Mouse (Mus musculus): Measurements from ENCODE around the gene Fndc9. TPM values are rescaled to one million over a fixed set of nuclear protein-coding genes. Genes with fewer than 3 reads are reported as not detected.

The Fndc9 gene
- polyA plus RNA-seq, 1 experiment from 2014 or later, result 0.06 TPM

- no peak overlapping the region for H3K4me2 ChIP-seq (ENCODE audit: low read depth, low read length)
- H3K9ac ChIP-seq (ENCODE audit: low read length), result no peak overlapping the region
- H3K27me3 ChIP-seq (ENCODE audit: control insufficient read depth, insufficient read depth, low read depth, low read length), result no peaks in the 10 kb centered on the region
- no peaks in the 10 kb centered on the region for H3K4me1 ChIP-seq (replicated peaks; ENCODE audit: control insufficient read depth, insufficient read depth, low read length)
- no peak overlapping the region for H3K27ac ChIP-seq (ENCODE audit: low read length)
- no peaks in the 10 kb centered on the region for H3K9me3 ChIP-seq (ENCODE audit: control insufficient read depth, low read length)
- ATAC-seq (ENCODE audit: low read depth), result peak; percentile 79
- WGBS, result 31% methylated on average over 8 of the region's 8 CpGs
- H3K4me3 ChIP-seq (ENCODE audit: low read length), result no peak overlapping the region
- no peaks in the 10 kb centered on the region for H3K36me3 ChIP-seq (ENCODE audit: control insufficient read depth, insufficient read depth, low read length)
Observed at GRCm38 (mm10) chr11:46245926-46246325, 10.6 kb downstream of the Fndc9 start.

DNA sequence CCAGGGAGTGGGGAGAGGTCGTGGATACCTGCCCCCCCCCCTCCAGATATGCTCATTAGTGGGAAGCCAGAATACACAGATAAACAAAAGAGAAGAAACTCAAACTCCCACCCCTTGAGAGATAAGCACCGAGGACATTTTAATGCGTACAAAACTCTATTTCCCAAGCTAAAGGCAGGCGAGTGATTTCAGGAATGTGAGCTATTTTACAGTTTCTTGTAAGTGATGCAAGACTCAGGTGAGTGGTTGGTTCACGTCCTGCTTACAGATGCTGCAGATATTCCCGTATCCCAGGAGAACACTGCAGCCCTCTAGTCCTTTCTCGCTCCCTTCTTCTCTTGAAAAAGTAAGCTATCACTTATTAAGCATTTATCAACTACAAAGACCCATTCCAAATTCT lies 11.1 kb downstream of the Fndc9 start:
- WGBS, result 37% methylated on average over 7 of the region's 7 CpGs
- H3K4me2 ChIP-seq (ENCODE audit: low read depth, low read length), result no peak overlapping the region
- no peak overlapping the region for H3K27ac ChIP-seq (ENCODE audit: low read length)
- no peaks in the 10 kb centered on the region for H3K4me1 ChIP-seq (replicated peaks; ENCODE audit: control insufficient read depth, insufficient read depth, low read length)
- no peaks in the 10 kb centered on the region for H3K9me3 ChIP-seq (ENCODE audit: control insufficient read depth, low read length)
- no peaks in the 10 kb centered on the region for H3K27me3 ChIP-seq (ENCODE audit: control insufficient read depth, insufficient read depth, low read depth, low read length)
- H3K9ac ChIP-seq (ENCODE audit: low read length), result no peak overlapping the region
- ATAC-seq (ENCODE audit: low read depth), result peak; percentile 52; the same call in 1 of the 2 replicates
- no peaks in the 10 kb centered on the region for H3K36me3 ChIP-seq (ENCODE audit: control insufficient read depth, insufficient read depth, low read length)
- H3K4me3 ChIP-seq (ENCODE audit: low read length), result no peak overlapping the region

DNA sequence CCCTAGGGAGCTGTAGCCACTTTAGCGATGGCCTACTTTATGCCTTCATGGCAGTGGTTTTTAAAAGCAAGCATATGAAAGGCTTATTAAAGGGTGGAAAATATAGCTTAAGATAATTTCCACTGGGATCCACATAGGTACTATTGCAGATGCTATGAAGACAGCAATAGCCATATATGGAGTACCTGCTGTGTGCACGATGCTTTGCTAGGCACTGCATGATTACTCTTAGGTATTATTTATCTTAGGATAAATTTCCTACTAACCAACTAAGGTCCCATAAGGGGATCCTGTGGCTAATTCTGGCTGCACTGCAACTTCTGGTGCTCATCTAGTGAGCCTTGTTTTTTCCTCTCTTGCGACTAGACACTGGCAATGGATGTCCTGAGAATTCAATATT lies 13.0 kb downstream of the Fndc9 start:
- no peaks in the 10 kb centered on the region for H3K4me1 ChIP-seq (replicated peaks; ENCODE audit: control insufficient read depth, insufficient read depth, low read length)
- H3K27ac ChIP-seq (ENCODE audit: low read length), result no peak overlapping the region
- no peaks in the 10 kb centered on the region for H3K9me3 ChIP-seq (ENCODE audit: control insufficient read depth, low read length)
- H3K4me3 ChIP-seq (ENCODE audit: low read length), result no peak overlapping the region
- no peak overlapping the region for H3K4me2 ChIP-seq (ENCODE audit: low read depth, low read length)
- WGBS, result 86% methylated on average over 3 of the region's 3 CpGs
- H3K27me3 ChIP-seq (ENCODE audit: control insufficient read depth, insufficient read depth, low read depth, low read length), result no peaks in the 10 kb centered on the region
- H3K9ac ChIP-seq (ENCODE audit: low read length), result no peak overlapping the region
- no peaks in the 10 kb centered on the region for H3K36me3 ChIP-seq (ENCODE audit: control insufficient read depth, insufficient read depth, low read length)
- ATAC-seq (ENCODE audit: low read depth), result no peak

- no peak overlapping the region for H3K9ac ChIP-seq (ENCODE audit: low read length)
- H3K36me3 ChIP-seq (ENCODE audit: control insufficient read depth, insufficient read depth, low read length), result no peaks in the 10 kb centered on the region
- H3K9me3 ChIP-seq (ENCODE audit: control insufficient read depth, low read length), result no peaks in the 10 kb centered on the region
- H3K27ac ChIP-seq (ENCODE audit: low read length), result no peak overlapping the region
- H3K4me2 ChIP-seq (ENCODE audit: low read depth, low read length), result no peak overlapping the region
- H3K4me3 ChIP-seq (ENCODE audit: low read length), result no peak overlapping the region
- no peak for ATAC-seq (ENCODE audit: low read depth)
- no peaks in the 10 kb centered on the region for H3K27me3 ChIP-seq (ENCODE audit: control insufficient read depth, insufficient read depth, low read depth, low read length)
- 29% methylated on average over 7 of the region's 7 CpGs for WGBS
- no peaks in the 10 kb centered on the region for H3K4me1 ChIP-seq (replicated peaks; ENCODE audit: control insufficient read depth, insufficient read depth, low read length)
Observed at GRCm38 (mm10) chr11:46251994-46252393, 16.7 kb downstream of the Fndc9 start.

- Histone ChIP-seq H3K4me2 (ENCODE audit: low read depth, low read length) (no peak overlapping the region), H3K27me3 (ENCODE audit: control insufficient read depth, insufficient read depth, low read depth, low read length) (no peaks in the 10 kb centered on the region), H3K4me1 (replicated peaks; ENCODE audit: control insufficient read depth, insufficient read depth, low read length) (no peaks in the 10 kb centered on the region), H3K9ac (ENCODE audit: low read length) (no peak overlapping the region), H3K4me3 (ENCODE audit: low read length) (no peak overlapping the region), H3K9me3 (ENCODE audit: control insufficient read depth, low read length) (no peaks in the 10 kb centered on the region), H3K27ac (ENCODE audit: low read length) (no peak overlapping the region), H3K36me3 (ENCODE audit: control insufficient read depth, insufficient read depth, low read length) (no peaks in the 10 kb centered on the region)
- 76% methylated on average over 2 of the region's 2 CpGs for WGBS
- ATAC-seq (ENCODE audit: low read depth), result no peak
Observed at GRCm38 (mm10) chr11:46255291-46255690, 20.0 kb downstream of the Fndc9 start.

DNA sequence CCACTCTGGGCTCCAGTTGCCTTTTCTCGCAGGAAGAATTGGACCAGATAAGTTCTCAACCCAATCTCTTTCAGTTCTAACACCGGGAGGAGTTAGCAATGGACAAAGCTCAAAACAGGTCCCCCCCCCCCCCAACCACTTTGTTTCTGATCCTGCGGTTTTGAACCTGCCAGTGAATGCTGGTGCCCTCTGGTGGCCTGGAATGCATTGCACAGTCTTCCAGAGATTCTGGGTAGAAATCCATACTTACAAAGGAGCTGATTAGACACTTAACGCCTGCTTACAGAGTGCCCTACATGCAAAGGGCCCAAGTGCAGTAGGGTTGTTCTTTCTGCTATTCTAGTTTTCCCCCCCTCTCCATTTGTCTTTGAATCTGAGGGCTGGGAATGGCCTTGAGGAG lies 22.9 kb downstream of the Fndc9 start:
- Histone ChIP-seq H3K4me3 (ENCODE audit: low read length) (no peak overlapping the region), H3K9me3 (ENCODE audit: control insufficient read depth, low read length) (no peaks in the 10 kb centered on the region)
- WGBS, result 60% methylated on average over 4 of the region's 4 CpGs

GRCm38 (mm10) chr11:46258749-46259148 lies 23.4 kb downstream of the Fndc9 start:
- H3K9me3 ChIP-seq (ENCODE audit: control insufficient read depth, low read length), result no peaks in the 10 kb centered on the region
- ATAC-seq (ENCODE audit: low read depth), result no peak
- WGBS, result 91% methylated on average over 8 of the region's 8 CpGs
- no peak overlapping the region for H3K27ac ChIP-seq (ENCODE audit: low read length)
- no peak overlapping the region for H3K4me2 ChIP-seq (ENCODE audit: low read depth, low read length)
- no peaks in the 10 kb centered on the region for H3K36me3 ChIP-seq (ENCODE audit: control insufficient read depth, insufficient read depth, low read length)
- no peaks in the 10 kb centered on the region for H3K27me3 ChIP-seq (ENCODE audit: control insufficient read depth, insufficient read depth, low read depth, low read length)
- H3K4me3 ChIP-seq (ENCODE audit: low read length), result no peak overlapping the region
- H3K4me1 ChIP-seq (replicated peaks; ENCODE audit: control insufficient read depth, insufficient read depth, low read length), result no peaks in the 10 kb centered on the region
- no peak overlapping the region for H3K9ac ChIP-seq (ENCODE audit: low read length)

More for the DNA sequence above, 22.9 kb downstream of the Fndc9 start:
- no peak for ATAC-seq (ENCODE audit: low read depth)
- H3K9ac ChIP-seq (ENCODE audit: low read length), result no peak overlapping the region
- no peaks in the 10 kb centered on the region for H3K36me3 ChIP-seq (ENCODE audit: control insufficient read depth, insufficient read depth, low read length)
- H3K4me1 ChIP-seq (replicated peaks; ENCODE audit: control insufficient read depth, insufficient read depth, low read length), result no peaks in the 10 kb centered on the region
- H3K4me2 ChIP-seq (ENCODE audit: low read depth, low read length), result no peak overlapping the region
- H3K27ac ChIP-seq (ENCODE audit: low read length), result no peak overlapping the region
- no peaks in the 10 kb centered on the region for H3K27me3 ChIP-seq (ENCODE audit: control insufficient read depth, insufficient read depth, low read depth, low read length)

GRCm38 (mm10) chr11:46262854-46263253 lies 27.5 kb downstream of the Fndc9 start:
- H3K4me3 ChIP-seq (ENCODE audit: low read length), result no peak overlapping the region
- H3K36me3 ChIP-seq (ENCODE audit: control insufficient read depth, insufficient read depth, low read length), result no peaks in the 10 kb centered on the region
- no peak for ATAC-seq (ENCODE audit: low read depth)
- H3K4me1 ChIP-seq (replicated peaks; ENCODE audit: control insufficient read depth, insufficient read depth, low read length), result 0 out of 2 replicates have a peak, but pooled peaks cover 2% of the 10 kb centered on the region
- no peak overlapping the region for H3K4me2 ChIP-seq (ENCODE audit: low read depth, low read length)
- H3K27me3 ChIP-seq (ENCODE audit: control insufficient read depth, insufficient read depth, low read depth, low read length), result no peaks in the 10 kb centered on the region
- WGBS, result 48% methylated on average over 3 of the region's 3 CpGs
- H3K9ac ChIP-seq (ENCODE audit: low read length), result no peak overlapping the region
- H3K9me3 ChIP-seq (ENCODE audit: control insufficient read depth, low read length), result no peaks in the 10 kb centered on the region
- H3K27ac ChIP-seq (ENCODE audit: low read length), result no peak overlapping the region

GRCm38 (mm10) chr11:46263291-46263690 lies 28.0 kb downstream of the Fndc9 start:
- ATAC-seq (ENCODE audit: low read depth), result no peak
- WGBS, result 86% methylated on average over 11 of the region's 11 CpGs
- H3K9me3 ChIP-seq (ENCODE audit: control insufficient read depth, low read length), result no peaks in the 10 kb centered on the region
- H3K9ac ChIP-seq (ENCODE audit: low read length), result no peak overlapping the region
- H3K27me3 ChIP-seq (ENCODE audit: control insufficient read depth, insufficient read depth, low read depth, low read length), result no peaks in the 10 kb centered on the region
- no peak overlapping the region for H3K4me3 ChIP-seq (ENCODE audit: low read length)
- no peak overlapping the region for H3K4me2 ChIP-seq (ENCODE audit: low read depth, low read length)
- 0 out of 2 replicates have a peak, but pooled peaks cover 2% of the 10 kb centered on the region for H3K4me1 ChIP-seq (replicated peaks; ENCODE audit: control insufficient read depth, insufficient read depth, low read length)
- H3K36me3 ChIP-seq (ENCODE audit: control insufficient read depth, insufficient read depth, low read length), result no peaks in the 10 kb centered on the region
- no peak overlapping the region for H3K27ac ChIP-seq (ENCODE audit: low read length)

DNA sequence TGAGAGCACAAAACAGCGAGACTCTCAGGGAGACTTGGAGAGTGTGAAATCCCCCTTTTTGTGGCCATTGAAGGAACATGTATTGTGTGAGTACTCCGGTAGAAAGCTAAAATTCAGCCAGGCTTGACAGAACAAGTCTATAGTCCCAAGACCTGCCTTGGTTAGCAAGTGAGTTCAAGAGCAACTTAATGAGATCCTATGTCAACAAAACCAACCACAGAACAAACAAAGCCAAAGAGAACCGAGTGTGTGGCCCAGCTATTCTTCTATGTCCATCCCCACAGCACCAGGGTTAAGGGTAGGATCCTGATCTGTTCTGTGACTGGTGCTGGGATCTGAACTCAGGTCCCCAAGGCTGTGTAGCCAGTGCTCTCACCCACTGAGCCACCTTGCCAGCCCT lies 29.3 kb downstream of the Fndc9 start:
- H3K4me1 ChIP-seq (replicated peaks; ENCODE audit: control insufficient read depth, insufficient read depth, low read length), result 0 out of 2 replicates have a peak, but pooled peaks cover 2% of the 10 kb centered on the region
- no peaks in the 10 kb centered on the region for H3K9me3 ChIP-seq (ENCODE audit: control insufficient read depth, low read length)
- WGBS, result 45% methylated on average over 3 of the region's 3 CpGs
- H3K9ac ChIP-seq (ENCODE audit: low read length), result no peak overlapping the region
- no peak overlapping the region for H3K4me3 ChIP-seq (ENCODE audit: low read length)
- no peak overlapping the region for H3K4me2 ChIP-seq (ENCODE audit: low read depth, low read length)
- no peak overlapping the region for H3K27ac ChIP-seq (ENCODE audit: low read length)
- H3K36me3 ChIP-seq (ENCODE audit: control insufficient read depth, insufficient read depth, low read length), result no peaks in the 10 kb centered on the region
- ATAC-seq (ENCODE audit: low read depth), result peak; percentile 53
- H3K27me3 ChIP-seq (ENCODE audit: control insufficient read depth, insufficient read depth, low read depth, low read length), result no peaks in the 10 kb centered on the region
